Mouse (Mus musculus): ENCODE measurements around the gene Wasf1.

DNA sequence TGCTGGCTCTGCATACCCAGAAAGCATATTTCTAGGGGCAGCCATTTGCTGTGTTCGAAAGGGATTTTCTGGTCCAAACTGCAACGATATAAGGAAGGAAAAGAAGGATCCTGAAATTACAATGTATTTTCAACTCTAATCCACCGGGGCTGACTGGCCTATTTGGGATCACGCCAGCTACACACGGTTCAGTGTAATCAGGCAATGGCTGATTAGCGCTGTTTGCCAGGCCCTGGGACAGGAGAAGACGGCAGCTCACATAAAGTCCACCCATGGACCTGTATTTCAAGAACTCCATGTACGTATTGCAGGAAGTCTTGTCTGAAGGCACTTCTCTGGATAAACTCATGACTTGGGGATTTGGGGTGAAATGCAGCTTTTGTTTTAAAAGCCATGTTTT, 25.7 kb upstream of the Wasf1 start:
- no peak for TF ChIP-seq CTCF (IDR thresholded peaks at IDR 0.05; ENCODE audit: insufficient read depth, low read depth, low read length)
- TF ChIP-seq POLR2A (IDR thresholded peaks at IDR 0.05; ENCODE audit: insufficient read depth, low read depth, low read length), result no peak

All from olfactory bulb, adult 2 months (tissue).